Mouse (Mus musculus) layer of hippocampus, postnatal 14 days (tissue): ENCODE results near the gene Commd3. TPM values are rescaled to one million over a fixed set of nuclear protein-coding genes. Genes with fewer than 3 reads are reported as not detected.

ENCODE experiments used
- DNase-seq, 2 experiments: peaks; one replicate each; pipeline ENCODE4 v3.0.0; 2021 to 2022; ENCODE audit warnings: low spot score in 2 of 2, mixed read lengths in 1 of 2
- long read RNA-seq, 2 experiments: library from polyadenylated mRNA; stranded (forward); transcript quantifications; one replicate each; pipeline ENCODE4 v2.0.0; 2021
- total RNA-seq, 2 experiments: library from RNA; stranded (reverse); gene quantifications; 2 replicates each; pipeline ENCODE4 v1.2.3; 2021

Gene Commd3
- 100 to 1,000 TPM; 116 to 117 TPM for total RNA-seq
- long read RNA-seq, experiment 1, transcript Commd3-201 (8 exons, 935 nt), result major isoform, 46 of 61 reads
- long read RNA-seq, experiment 1, partial matches to known transcripts, result 0 of 61 reads
- long read RNA-seq, experiment 1, other reads (novel, unspliced or antisense), result 12 of 61 reads
- long read RNA-seq, experiment 2, transcript Commd3-201 (8 exons, 935 nt), result major isoform, 122 of 135 reads
- long read RNA-seq, experiment 2, partial matches to known transcripts, result 3 of 135 reads
- long read RNA-seq, experiment 2, other reads (novel, unspliced or antisense), result 6 of 135 reads

- DNase-seq, result peak; percentile 94 to 98
These were observed at the start of gene Commd3 for GRCm38 (mm10) chr2:18672133-18672765. Gene Commd3, plus strand, starts transcription at chr2:18672384.

DNA sequence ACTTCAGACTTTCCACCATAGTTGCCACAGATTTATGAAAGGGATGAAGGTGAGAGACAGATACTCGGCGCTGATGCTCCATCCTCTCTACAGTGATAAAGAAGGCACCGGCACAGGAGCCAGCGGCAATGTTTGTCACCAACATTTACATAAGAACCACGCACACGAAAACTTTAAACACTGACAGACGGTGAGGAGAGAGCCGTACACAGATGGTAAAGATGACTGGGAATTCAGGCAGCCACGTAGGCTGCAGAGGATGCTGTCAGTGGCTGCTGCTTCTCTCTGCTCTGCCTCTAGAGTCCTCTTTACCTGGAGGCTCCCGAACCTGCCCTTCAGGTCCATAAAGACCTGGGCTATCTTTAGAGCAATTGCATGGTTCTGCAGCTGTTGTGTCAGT, 49.0 kb upstream of the Commd3 start:
- no peak for DNase-seq

GRCm38 (mm10) chr2:18630547-18630946, 41.6 kb upstream of the Commd3 start:
- DNase-seq, result no peak

DNA sequence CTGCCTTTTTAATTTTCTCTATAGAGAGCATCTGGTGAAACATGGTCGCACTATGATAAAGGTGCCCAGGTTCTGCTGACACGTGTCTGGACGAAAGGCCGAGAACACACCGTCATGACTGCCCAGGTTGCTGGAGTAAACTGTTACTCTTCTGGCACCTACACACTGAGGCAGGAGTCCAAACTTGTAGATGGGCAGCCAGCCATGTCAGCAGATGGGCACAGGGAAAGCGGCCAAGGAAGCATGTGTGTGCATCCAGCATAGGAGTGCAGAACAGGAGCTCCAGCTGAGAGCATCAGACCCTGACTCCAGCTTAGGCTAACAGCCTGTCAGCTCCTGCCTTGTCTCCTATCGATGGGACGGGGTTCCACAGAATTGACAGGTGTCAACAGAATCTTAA, 37.1 kb upstream of the Commd3 start:
- peak; percentile 89 to 91 for DNase-seq

DNA sequence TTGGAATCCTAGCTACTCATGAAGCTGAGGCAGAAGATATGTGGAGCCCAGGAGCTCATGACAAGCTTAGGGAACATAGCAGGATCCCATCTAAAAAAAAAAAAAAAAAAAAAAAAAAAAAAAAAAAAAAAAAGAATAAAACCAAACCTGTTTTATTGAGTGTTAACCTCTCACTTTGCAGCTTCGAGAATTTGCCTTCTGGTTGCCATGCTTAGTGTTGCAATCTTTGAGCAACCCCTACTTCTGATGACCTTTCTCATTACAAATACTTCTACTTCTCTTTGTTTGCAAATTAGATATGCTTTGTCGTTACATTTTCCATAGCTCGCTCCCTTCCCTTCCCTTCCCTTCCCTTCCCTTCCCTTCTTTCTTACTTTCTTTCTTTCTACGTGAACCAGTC, 23.6 kb upstream of the Commd3 start:
- DNase-seq, result no peak

DNA sequence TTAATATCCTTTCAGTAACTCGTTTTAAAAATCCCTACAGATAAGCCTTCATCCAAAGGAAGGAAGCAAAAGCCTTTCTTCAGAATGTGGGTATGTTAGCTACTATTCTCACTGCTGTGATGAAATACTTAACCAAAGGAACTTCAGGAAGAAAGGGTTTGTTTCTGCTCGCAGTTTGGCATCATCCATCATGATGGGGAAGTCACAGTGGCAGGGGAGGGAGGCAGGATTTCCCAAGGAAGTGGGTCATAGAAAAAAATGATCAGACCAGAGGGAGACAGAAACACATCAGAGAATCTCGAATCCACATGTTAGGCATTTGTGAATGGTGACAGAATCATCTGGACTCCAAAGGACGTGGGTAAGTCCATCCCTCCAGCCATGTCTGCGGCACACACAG, 17.4 kb upstream of the Commd3 start:
- DNase-seq, result no peak

DNA sequence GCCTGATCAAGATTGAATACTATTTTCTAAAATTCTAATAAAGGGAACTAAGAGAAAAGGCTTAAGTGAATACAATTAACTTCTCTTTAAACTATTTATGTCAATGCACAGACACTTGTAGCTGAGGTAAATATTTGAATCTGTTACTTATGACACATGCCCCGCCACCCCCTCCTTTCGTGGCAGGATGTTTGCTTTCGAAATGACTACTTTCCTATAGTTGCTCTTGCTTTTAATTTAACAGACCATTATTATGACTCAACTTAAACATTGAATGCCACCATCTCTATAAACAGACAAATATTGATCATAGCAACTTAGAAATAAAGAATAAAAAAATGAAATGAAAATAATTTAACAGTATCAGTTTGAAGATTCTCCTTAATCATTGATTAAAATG, 8.2 kb upstream of the Commd3 start:
- DNase-seq, result no peak

DNA sequence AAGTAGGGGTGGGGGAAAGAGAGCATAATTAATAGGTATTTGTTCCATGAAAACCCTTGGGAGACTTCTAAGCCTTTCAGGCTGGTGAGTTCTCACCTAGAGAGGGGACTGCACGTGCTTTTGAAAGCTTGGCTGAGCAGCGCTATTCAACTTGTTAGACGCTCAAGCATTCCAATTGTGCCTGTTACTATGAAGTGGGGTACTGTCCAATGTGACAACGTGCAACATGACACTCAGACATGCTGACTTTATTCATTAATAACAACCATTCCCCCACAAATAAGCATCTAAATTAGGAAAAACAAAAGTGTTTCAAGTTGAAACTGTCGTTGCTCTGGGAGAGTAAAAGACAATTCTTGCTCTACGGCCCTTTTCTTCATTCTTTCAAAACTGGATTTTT, 1.1 kb upstream of the Commd3 start:
- no peak for DNase-seq

DNA sequence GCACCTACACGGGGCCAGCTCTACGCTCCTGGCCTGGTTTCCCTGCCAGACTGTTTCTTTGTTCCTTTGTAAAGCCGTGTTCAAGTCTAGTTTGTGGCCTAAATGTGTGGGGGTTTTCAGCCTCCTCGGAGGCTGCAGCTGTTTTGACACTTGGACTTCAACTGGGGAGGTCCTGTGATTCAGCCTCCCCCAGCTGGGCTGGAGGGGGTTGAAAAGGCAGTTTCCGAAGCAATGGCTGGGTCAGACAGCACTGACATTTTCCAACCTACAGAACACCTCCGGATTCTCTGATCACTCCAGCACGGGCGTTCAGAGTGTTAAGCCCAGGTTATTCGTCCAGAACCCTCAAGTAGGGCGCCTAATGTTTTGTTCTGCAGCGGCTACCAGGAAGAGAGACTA, 581 bp downstream of the Commd3 start:
- no peak for DNase-seq

DNA sequence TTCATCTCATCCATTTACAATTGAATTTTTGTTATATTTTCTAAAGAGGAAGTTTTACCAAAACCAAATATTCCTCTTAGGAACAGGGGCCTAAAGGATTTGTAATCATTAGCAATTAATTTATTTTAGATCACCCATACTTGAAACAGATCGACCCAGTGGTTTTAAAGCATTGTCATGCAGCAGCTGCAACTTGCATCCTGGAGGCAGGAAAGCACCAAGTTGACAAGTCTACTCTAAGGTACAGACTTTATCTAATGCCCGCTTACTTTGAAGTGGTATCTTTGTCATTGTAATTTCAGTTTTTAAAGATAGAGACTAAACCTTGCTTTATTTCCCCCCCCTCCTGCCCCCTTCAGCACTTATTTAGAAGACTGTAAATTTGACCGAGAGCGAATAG, 1.6 kb downstream of the Commd3 start:
- no peak for DNase-seq

DNA sequence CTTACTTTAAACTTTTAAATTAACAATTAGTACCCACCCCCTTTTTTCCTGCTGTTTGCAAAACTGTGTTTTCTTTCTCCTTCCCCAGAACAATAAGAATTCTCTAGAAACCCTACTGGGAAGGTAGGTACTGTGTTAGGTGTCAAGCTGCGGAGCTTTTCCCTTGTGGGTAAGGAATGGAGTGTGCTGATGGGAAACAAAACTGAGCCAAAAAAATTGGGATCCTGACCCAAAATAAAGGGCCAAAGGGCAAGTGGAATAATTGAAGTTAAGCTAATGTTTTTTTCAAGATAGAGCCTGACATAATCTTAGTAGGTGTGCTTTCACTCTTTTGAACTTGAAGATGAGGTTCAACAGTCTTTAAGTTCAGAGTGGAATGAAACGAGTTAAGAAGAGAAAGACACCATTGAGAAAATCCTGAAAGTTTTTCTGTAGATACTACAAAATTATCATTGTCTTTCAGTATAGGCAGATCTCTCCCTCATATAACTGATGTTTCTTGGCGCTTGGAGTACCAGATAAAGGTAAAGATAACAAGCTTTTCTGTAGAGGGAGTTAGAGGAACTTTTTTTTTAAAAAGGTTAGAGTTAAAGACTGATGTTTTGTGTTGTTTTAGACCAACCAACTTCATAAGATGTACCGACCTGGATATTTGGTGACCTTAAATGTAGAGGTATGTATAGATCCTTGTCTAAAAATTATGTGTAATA, 2.2 kb downstream of the Commd3 start:
- no peak for DNase-seq

- no peak for DNase-seq
These were observed 3.7 kb downstream of the Commd3 start for GRCm38 (mm10) chr2:18675681-18676456.

GRCm38 (mm10) chr2:18676457-18676935, 4.3 kb downstream of the Commd3 start:
- DNase-seq, result peak; percentile 73 to 81

DNA sequence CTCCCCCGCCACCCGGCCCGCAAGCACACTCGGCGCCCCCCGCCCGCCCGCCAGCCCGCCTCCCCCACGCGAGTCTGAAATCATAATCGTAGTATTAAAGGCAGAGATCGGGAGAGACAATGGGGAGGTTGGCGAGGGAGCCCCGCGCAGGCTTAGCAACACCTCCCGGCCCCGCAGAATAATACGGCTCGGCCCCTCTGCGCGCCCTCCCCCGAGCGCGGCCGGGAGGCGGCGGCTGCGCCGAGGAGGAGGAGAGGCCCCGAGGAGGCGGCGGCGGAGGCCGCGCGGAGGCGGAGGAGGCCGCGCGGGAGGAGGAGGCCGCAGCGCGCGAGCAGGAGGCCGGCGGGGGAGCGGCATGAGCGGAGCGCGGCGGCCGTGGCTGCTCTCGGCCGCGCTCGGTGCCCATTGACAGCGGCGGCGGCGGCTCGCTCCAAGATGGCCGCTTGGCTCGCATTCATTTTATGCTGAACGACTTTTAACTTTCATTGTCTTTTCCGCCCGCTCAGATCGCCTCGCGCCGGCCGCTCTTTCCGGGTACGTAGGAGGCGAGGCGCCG, 4.8 kb downstream of the Commd3 start, which contains the start of gene Bmi1:
Gene Bmi1, plus strand, starts transcription at position 83 of the 556 bp plus-strand sequence.
- DNase-seq, result peak in 1 of 2 experiments; percentile 63

- peak in 1 of 2 experiments; percentile 56 for DNase-seq
These were observed 5.7 kb downstream of the Commd3 start for GRCm38 (mm10) chr2:18677631-18678471.

- DNase-seq, result no peak
These were observed 7.5 kb downstream of the Commd3 start for GRCm38 (mm10) chr2:18679701-18680100.

- DNase-seq, result no peak
These were observed 8.3 kb downstream of the Commd3 start for GRCm38 (mm10) chr2:18680501-18680900.

GRCm38 (mm10) chr2:18680961-18681360, 8.8 kb downstream of the Commd3 start:
- DNase-seq, result no peak

GRCm38 (mm10) chr2:18684062-18684461, 11.9 kb downstream of the Commd3 start:
- DNase-seq, result no peak

GRCm38 (mm10) chr2:18686386-18686785, 14.2 kb downstream of the Commd3 start:
- no peak for DNase-seq
